Mouse (Mus musculus) bone marrow, adult 2 months (tissue): ENCODE data around the gene Tbc1d10a.

ENCODE experiments used
- CTCF ChIP-seq: fragments of 200-500 bp; IDR thresholded peaks from 2 replicates; pipeline ENCODE4 v1.5.1; 2011; ENCODE audit warnings: low read length, control low read depth; ENCODE audit not compliant: control insufficient read depth, insufficient read depth
- POLR2A ChIP-seq: fragments of 200-500 bp; IDR thresholded peaks from 2 replicates; pipeline ENCODE4 v1.6.1; 2011; ENCODE audit warnings: low read depth, mild to moderate bottlenecking, control low read depth, low read length, borderline replicate concordance; ENCODE audit not compliant: control insufficient read depth

DNA sequence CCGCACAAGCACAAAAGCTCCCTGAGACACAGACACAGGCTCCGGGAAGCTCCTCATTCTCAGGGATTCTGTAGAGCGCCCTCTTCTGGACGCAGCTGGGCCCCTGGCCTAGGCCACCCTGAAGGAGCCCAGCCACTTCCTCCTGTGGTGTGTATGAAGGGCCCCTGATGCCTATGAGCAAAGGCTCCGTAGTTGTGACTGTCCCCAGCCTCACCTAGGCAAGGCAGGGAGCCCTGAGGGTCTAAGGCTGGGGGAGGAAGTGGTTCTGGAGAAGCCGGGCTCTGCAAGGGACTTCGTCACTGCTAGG is 74.6 kb downstream of the Tbc1d10a start:
- TF ChIP-seq CTCF: peak; percentile 62
- no peak for TF ChIP-seq POLR2A
